Mouse (Mus musculus) erythroblast, embryonic 14.5 days (primary cell): ENCODE data around the gene Ropn1l.

ENCODE experiments used
- GATA1 ChIP-seq: IDR thresholded peaks from 2 replicates; pipeline ENCODE4 v1.6.1; 2012; ENCODE audit warnings: low read length, inconsistent platforms, mixed read lengths
- TAL1 ChIP-seq: IDR thresholded peaks from 3 replicates; pipeline ENCODE4 v1.6.1; 2012; ENCODE audit warnings: low read length, inconsistent platforms, mixed read lengths

DNA sequence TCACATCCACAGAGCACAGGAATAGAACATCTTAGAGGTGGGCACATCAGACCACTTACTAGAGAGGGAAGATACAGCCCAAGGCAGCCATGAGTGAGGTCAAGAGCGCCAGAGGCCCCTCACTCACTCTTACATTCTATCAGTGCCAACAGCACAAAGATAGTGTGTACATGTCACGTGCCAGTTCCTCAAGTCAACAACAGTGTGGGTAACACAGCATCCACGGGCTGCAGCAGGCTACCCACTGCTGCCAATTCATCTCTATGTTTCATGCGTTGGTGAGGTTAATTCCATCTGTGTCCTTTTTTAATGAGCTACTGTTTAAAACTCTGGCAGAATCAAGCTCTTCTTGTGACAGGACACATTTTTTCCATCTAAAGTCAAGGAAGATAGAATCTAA lies 10.8 kb downstream of the Ropn1l start:
- TF ChIP-seq GATA1 (no peak), TAL1 (no peak)
